Mouse (Mus musculus) CD8-positive naive resting alpha-beta T cell, adult 2 months (primary cell): ENCODE measurements at regions not wholly inside any gene's neighbourhood (a gene's known extent, or its start where the extent isn't known, plus 50 kb on each side); places are given as distances from the start of the nearest gene placed in this dataset.

ENCODE experiments used
- DNase-seq, 2 experiments: peaks; one replicate each; pipeline ENCODE4 v3.0.0; 2022; ENCODE audit warnings: low read depth in 2 of 2, low spot score in 2 of 2

- DNase-seq: no peak
Measured at GRCm38 (mm10) chr2:169243981-169244380, 288.6 kb upstream of the Zfp64 start.

GRCm38 (mm10) chr2:169237856-169238255, 282.5 kb upstream of the Zfp64 start:
- DNase-seq: no peak

- DNase-seq: no peak
Measured at GRCm38 (mm10) chr2:169237321-169237720, 281.9 kb upstream of the Zfp64 start.

- no peak for DNase-seq
Measured at GRCm38 (mm10) chr2:169234368-169235070, 279.1 kb upstream of the Zfp64 start.

- DNase-seq: no peak
Measured at GRCm38 (mm10) chr2:169233151-169234123, 278.1 kb upstream of the Zfp64 start.

GRCm38 (mm10) chr2:169222264-169222663, 266.9 kb upstream of the Zfp64 start:
- DNase-seq: no peak

- DNase-seq: no peak
Measured at GRCm38 (mm10) chr2:169221141-169221540, 265.8 kb upstream of the Zfp64 start.

GRCm38 (mm10) chr2:169215546-169216043, 260.2 kb upstream of the Zfp64 start:
- no peak for DNase-seq

GRCm38 (mm10) chr2:169214396-169214795, 259.0 kb upstream of the Zfp64 start:
- no peak for DNase-seq

- no peak for DNase-seq
Measured at GRCm38 (mm10) chr2:169213314-169213713, 257.9 kb upstream of the Zfp64 start.

GRCm38 (mm10) chr2:169212676-169213257, 257.4 kb upstream of the Zfp64 start:
- DNase-seq: no peak

GRCm38 (mm10) chr2:169204254-169204752, 248.9 kb upstream of the Zfp64 start:
- DNase-seq: no peak

GRCm38 (mm10) chr2:169191974-169192373, 236.6 kb upstream of the Zfp64 start:
- no peak for DNase-seq

GRCm38 (mm10) chr2:169191465-169191864, 236.1 kb upstream of the Zfp64 start:
- no peak for DNase-seq

GRCm38 (mm10) chr2:169177565-169177964, 222.2 kb upstream of the Zfp64 start:
- DNase-seq: no peak

GRCm38 (mm10) chr2:169168795-169169194, 213.4 kb upstream of the Zfp64 start:
- no peak for DNase-seq

- no peak for DNase-seq
Measured at GRCm38 (mm10) chr2:169168376-169168775, 213.0 kb upstream of the Zfp64 start.

- DNase-seq: no peak
Measured at GRCm38 (mm10) chr2:169161651-169162050, 206.3 kb upstream of the Zfp64 start.

GRCm38 (mm10) chr2:169158760-169159159, 203.4 kb upstream of the Zfp64 start:
- DNase-seq: no peak

GRCm38 (mm10) chr2:169158005-169158673, 202.8 kb upstream of the Zfp64 start:
- no peak for DNase-seq

- no peak for DNase-seq
Measured at GRCm38 (mm10) chr2:169156908-169157307, 201.5 kb upstream of the Zfp64 start.
